Mouse (Mus musculus): Measurements from ENCODE around the gene Nav2.

Gene Nav2

GRCm38 (mm10) chr7:49000816-49001215, 92.3 kb downstream of the Nav2 start:
- DNase-seq (ENCODE audit: low read depth, low spot score) = no peak

GRCm38 (mm10) chr7:49004402-49004801, 95.9 kb downstream of the Nav2 start:
- no peak for DNase-seq (ENCODE audit: low read depth, low spot score)

- DNase-seq (ENCODE audit: low read depth, low spot score) = no peak
Measured at GRCm38 (mm10) chr7:49006886-49007285, 98.4 kb downstream of the Nav2 start.

- no peak for DNase-seq (ENCODE audit: low read depth, low spot score)
Measured at GRCm38 (mm10) chr7:49010739-49011138, 102.2 kb downstream of the Nav2 start.

GRCm38 (mm10) chr7:49012027-49012426, 103.5 kb downstream of the Nav2 start:
- DNase-seq (ENCODE audit: low read depth, low spot score) = no peak

GRCm38 (mm10) chr7:49014480-49014879, 106.0 kb downstream of the Nav2 start:
- DNase-seq (ENCODE audit: low read depth, low spot score) = no peak

GRCm38 (mm10) chr7:49015297-49015696, 106.8 kb downstream of the Nav2 start:
- no peak for DNase-seq (ENCODE audit: low read depth, low spot score)

- no peak for DNase-seq (ENCODE audit: low read depth, low spot score)
Measured at GRCm38 (mm10) chr7:49016088-49016487, 107.6 kb downstream of the Nav2 start.

GRCm38 (mm10) chr7:49017794-49018193, 109.3 kb downstream of the Nav2 start:
- no peak for DNase-seq (ENCODE audit: low read depth, low spot score)

- DNase-seq (ENCODE audit: low read depth, low spot score) = no peak
Measured at GRCm38 (mm10) chr7:49018478-49018914, 110.0 kb downstream of the Nav2 start.

GRCm38 (mm10) chr7:49025026-49025815, 116.7 kb downstream of the Nav2 start:
- no peak for DNase-seq (ENCODE audit: low read depth, low spot score)

GRCm38 (mm10) chr7:49025991-49026390, 117.5 kb downstream of the Nav2 start:
- no peak for DNase-seq (ENCODE audit: low read depth, low spot score)

GRCm38 (mm10) chr7:49026466-49026865, 118.0 kb downstream of the Nav2 start:
- DNase-seq (ENCODE audit: low read depth, low spot score) = no peak

GRCm38 (mm10) chr7:49029282-49030012, 120.9 kb downstream of the Nav2 start:
- DNase-seq (ENCODE audit: low read depth, low spot score) = no peak

GRCm38 (mm10) chr7:49032216-49032615, 123.7 kb downstream of the Nav2 start:
- DNase-seq (ENCODE audit: low read depth, low spot score) = no peak

- no peak for DNase-seq (ENCODE audit: low read depth, low spot score)
Measured at GRCm38 (mm10) chr7:49034253-49034652, 125.7 kb downstream of the Nav2 start.

GRCm38 (mm10) chr7:49040163-49040562, 131.6 kb downstream of the Nav2 start:
- DNase-seq (ENCODE audit: low read depth, low spot score) = no peak

GRCm38 (mm10) chr7:49041334-49042070, 133.0 kb downstream of the Nav2 start:
- no peak for DNase-seq (ENCODE audit: low read depth, low spot score)

GRCm38 (mm10) chr7:49045499-49046346, 137.2 kb downstream of the Nav2 start:
- DNase-seq (ENCODE audit: low read depth, low spot score) = no peak

- no peak for DNase-seq (ENCODE audit: low read depth, low spot score)
Measured at GRCm38 (mm10) chr7:49046347-49046989, 138.0 kb downstream of the Nav2 start.

- no peak for DNase-seq (ENCODE audit: low read depth, low spot score)
Measured at GRCm38 (mm10) chr7:49047336-49047735, 138.8 kb downstream of the Nav2 start.

Measured in forelimb bud, embryonic 11.5 days (tissue).